Mouse (Mus musculus): ENCODE data around the gene Txnrd2. TPM values are rescaled to one million over a fixed set of nuclear protein-coding genes. Genes with fewer than 3 reads are reported as not detected.

Txnrd2 gene
- polyA plus RNA-seq, 1 experiment from 2014 or later, result 83.7 TPM

GRCm38 (mm10) chr16:18503566-18504342 lies 77.6 kb downstream of the Txnrd2 start:
- WGBS, result 86% methylated on average over 14 of the region's 14 CpGs
- Histone ChIP-seq H3K27me3 (replicated peaks; ENCODE audit: control insufficient read depth, insufficient read depth, low read length) (no peaks in the 10 kb centered on the region), H3K9me3 (ENCODE audit: control insufficient read depth, low read length) (no peaks in the 10 kb centered on the region), H3K4me2 (no peak overlapping the region), H3K4me1 (replicated peaks; ENCODE audit: control insufficient read depth, insufficient read depth, low read length) (peaks cover 8% of the 10 kb centered on the region), H3K9ac (ENCODE audit: low read depth, low read length) (no peak overlapping the region), H3K27ac (ENCODE audit: low read depth, low read length) (no peak overlapping the region), H3K4me3 (ENCODE audit: low read depth, low read length) (no peak overlapping the region), H3K36me3 (ENCODE audit: control insufficient read depth, insufficient read depth, low read length) (peaks cover 12% of the 10 kb centered on the region)
- ATAC-seq (replicated peaks; ENCODE audit: low FRiP score) (no peak), DNase-seq (ENCODE audit: low spot score) (no peak)

GRCm38 (mm10) chr16:18506524-18507199 lies 80.5 kb downstream of the Txnrd2 start:
- H3K9me3 ChIP-seq (ENCODE audit: control insufficient read depth, low read length), result no peaks in the 10 kb centered on the region
- H3K9ac ChIP-seq (ENCODE audit: low read depth, low read length), result no peak overlapping the region
- H3K4me3 ChIP-seq (ENCODE audit: low read depth, low read length), result no peak overlapping the region
- H3K27ac ChIP-seq (ENCODE audit: low read depth, low read length), result no peak overlapping the region
- H3K4me2 ChIP-seq, result no peak overlapping the region
- DNase-seq (ENCODE audit: low spot score), result no peak
- no peak for ATAC-seq (replicated peaks; ENCODE audit: low FRiP score)
- H3K36me3 ChIP-seq (ENCODE audit: control insufficient read depth, insufficient read depth, low read length), result peaks cover 6% of the 10 kb centered on the region; the same call in 1 of the 2 replicates
- H3K4me1 ChIP-seq (replicated peaks; ENCODE audit: control insufficient read depth, insufficient read depth, low read length), result no peaks in the 10 kb centered on the region
- WGBS, result 87% methylated on average over 3 of the region's 3 CpGs
- no peaks in the 10 kb centered on the region for H3K27me3 ChIP-seq (replicated peaks; ENCODE audit: control insufficient read depth, insufficient read depth, low read length)

- ATAC-seq (replicated peaks; ENCODE audit: low FRiP score), result no peak
- 56% methylated on average over 1 of the region's 1 CpGs for WGBS
- DNase-seq (ENCODE audit: low spot score), result no peak
Measured at GRCm38 (mm10) chr16:18507200-18507549, 81.0 kb downstream of the Txnrd2 start.

GRCm38 (mm10) chr16:18511741-18512140 lies 85.6 kb downstream of the Txnrd2 start:
- no peak for ATAC-seq (replicated peaks; ENCODE audit: low FRiP score)
- Histone ChIP-seq H3K27me3 (replicated peaks; ENCODE audit: control insufficient read depth, insufficient read depth, low read length) (no peaks in the 10 kb centered on the region), H3K9ac (ENCODE audit: low read depth, low read length) (no peak overlapping the region), H3K4me3 (ENCODE audit: low read depth, low read length) (no peak overlapping the region), H3K36me3 (ENCODE audit: control insufficient read depth, insufficient read depth, low read length) (no peaks in the 10 kb centered on the region), H3K27ac (ENCODE audit: low read depth, low read length) (no peak overlapping the region), H3K9me3 (ENCODE audit: control insufficient read depth, low read length) (no peaks in the 10 kb centered on the region), H3K4me2 (no peak overlapping the region), H3K4me1 (replicated peaks; ENCODE audit: control insufficient read depth, insufficient read depth, low read length) (no peaks in the 10 kb centered on the region)
- 86% methylated on average over 5 of the region's 5 CpGs for WGBS
- DNase-seq (ENCODE audit: low spot score), result no peak

More at GRCm38 (mm10) chr16:18507200-18507549, 81.0 kb downstream of the Txnrd2 start:
- H3K9ac ChIP-seq (ENCODE audit: low read depth, low read length), result no peak overlapping the region
- H3K4me2 ChIP-seq, result no peak overlapping the region
- peaks cover 1% of the 10 kb centered on the region; the same call in 1 of the 2 replicates for H3K36me3 ChIP-seq (ENCODE audit: control insufficient read depth, insufficient read depth, low read length)
- H3K27me3 ChIP-seq (replicated peaks; ENCODE audit: control insufficient read depth, insufficient read depth, low read length), result no peaks in the 10 kb centered on the region
- no peaks in the 10 kb centered on the region for H3K9me3 ChIP-seq (ENCODE audit: control insufficient read depth, low read length)
- no peak overlapping the region for H3K4me3 ChIP-seq (ENCODE audit: low read depth, low read length)
- H3K4me1 ChIP-seq (replicated peaks; ENCODE audit: control insufficient read depth, insufficient read depth, low read length), result no peaks in the 10 kb centered on the region
- H3K27ac ChIP-seq (ENCODE audit: low read depth, low read length), result no peak overlapping the region

GRCm38 (mm10) chr16:18513508-18513907 lies 87.3 kb downstream of the Txnrd2 start:
- H3K9ac ChIP-seq (ENCODE audit: low read depth, low read length), result no peak overlapping the region
- no peak overlapping the region for H3K4me2 ChIP-seq
- no peak overlapping the region for H3K4me3 ChIP-seq (ENCODE audit: low read depth, low read length)
- H3K4me1 ChIP-seq (replicated peaks; ENCODE audit: control insufficient read depth, insufficient read depth, low read length), result no peaks in the 10 kb centered on the region
- H3K27me3 ChIP-seq (replicated peaks; ENCODE audit: control insufficient read depth, insufficient read depth, low read length), result no peaks in the 10 kb centered on the region
- no peak for ATAC-seq (replicated peaks; ENCODE audit: low FRiP score)
- H3K27ac ChIP-seq (ENCODE audit: low read depth, low read length), result no peak overlapping the region
- no peaks in the 10 kb centered on the region for H3K36me3 ChIP-seq (ENCODE audit: control insufficient read depth, insufficient read depth, low read length)
- no peak for DNase-seq (ENCODE audit: low spot score)
- 70% methylated on average over 6 of the region's 6 CpGs for WGBS
- H3K9me3 ChIP-seq (ENCODE audit: control insufficient read depth, low read length), result no peaks in the 10 kb centered on the region

DNA sequence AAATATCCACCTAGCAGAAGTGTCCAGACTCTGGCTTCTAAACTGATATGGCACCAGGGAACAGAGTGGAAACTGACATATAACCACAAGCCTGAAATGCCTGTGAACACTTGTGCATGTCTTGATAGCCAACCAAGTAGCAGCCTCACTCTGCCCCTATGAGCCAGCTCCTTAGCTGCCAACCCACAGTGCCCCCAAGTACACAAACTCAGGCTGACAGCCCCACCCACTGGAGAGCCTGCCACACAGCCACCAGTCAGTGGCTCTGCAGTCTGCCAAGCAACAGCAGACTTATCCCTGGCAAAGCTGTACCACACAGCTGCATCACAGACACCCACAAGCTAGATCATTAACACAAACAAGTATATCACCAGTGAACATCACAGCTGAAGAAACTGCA lies 91.9 kb downstream of the Txnrd2 start:
- no peak overlapping the region for H3K4me3 ChIP-seq (ENCODE audit: low read depth, low read length)
- H3K4me2 ChIP-seq, result no peak overlapping the region
- DNase-seq (ENCODE audit: low spot score) (no peak), ATAC-seq (replicated peaks; ENCODE audit: low FRiP score) (no peak)
- H3K4me1 ChIP-seq (replicated peaks; ENCODE audit: control insufficient read depth, insufficient read depth, low read length), result no peaks in the 10 kb centered on the region
- H3K27ac ChIP-seq (ENCODE audit: low read depth, low read length), result no peak overlapping the region
- no peaks in the 10 kb centered on the region for H3K27me3 ChIP-seq (replicated peaks; ENCODE audit: control insufficient read depth, insufficient read depth, low read length)
- H3K9me3 ChIP-seq (ENCODE audit: control insufficient read depth, low read length), result no peaks in the 10 kb centered on the region
- no peaks in the 10 kb centered on the region for H3K36me3 ChIP-seq (ENCODE audit: control insufficient read depth, insufficient read depth, low read length)
- no peak overlapping the region for H3K9ac ChIP-seq (ENCODE audit: low read depth, low read length)

GRCm38 (mm10) chr16:18523563-18524245 lies 97.5 kb downstream of the Txnrd2 start:
- 86% methylated on average over 8 of the region's 8 CpGs for WGBS
- no peaks in the 10 kb centered on the region for H3K27me3 ChIP-seq (replicated peaks; ENCODE audit: control insufficient read depth, insufficient read depth, low read length)
- H3K27ac ChIP-seq (ENCODE audit: low read depth, low read length), result no peak overlapping the region

DNA sequence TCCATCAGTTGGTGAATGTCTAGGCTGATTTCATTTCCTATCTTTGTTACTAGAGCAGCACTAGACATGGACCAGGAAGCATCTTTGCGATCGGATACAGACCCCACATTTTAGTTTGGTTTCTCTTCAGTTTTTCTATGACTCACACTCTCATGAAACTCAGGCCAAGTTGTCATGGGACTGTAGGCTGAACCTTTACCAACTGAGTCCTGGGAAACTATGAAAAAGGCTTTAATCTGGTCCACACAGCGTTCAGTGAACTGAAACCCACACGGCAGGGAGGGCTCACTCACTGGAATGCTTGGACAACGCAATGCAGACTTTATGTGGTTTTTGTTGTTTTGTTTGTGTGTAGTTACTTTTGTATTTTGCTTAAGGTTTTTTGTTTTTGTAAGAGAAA lies 102.5 kb downstream of the Txnrd2 start:
- no peak for ATAC-seq (replicated peaks; ENCODE audit: low FRiP score)
- no peaks in the 10 kb centered on the region for H3K27me3 ChIP-seq (replicated peaks; ENCODE audit: control insufficient read depth, insufficient read depth, low read length)
- 90% methylated on average over 5 of the region's 5 CpGs for WGBS
- H3K9me3 ChIP-seq (ENCODE audit: control insufficient read depth, low read length), result no peaks in the 10 kb centered on the region
- H3K4me1 ChIP-seq (replicated peaks; ENCODE audit: control insufficient read depth, insufficient read depth, low read length), result no peaks in the 10 kb centered on the region
- H3K36me3 ChIP-seq (ENCODE audit: control insufficient read depth, insufficient read depth, low read length), result no peaks in the 10 kb centered on the region
- no peak overlapping the region for H3K9ac ChIP-seq (ENCODE audit: low read depth, low read length)
- no peak overlapping the region for H3K4me3 ChIP-seq (ENCODE audit: low read depth, low read length)
- no peak overlapping the region for H3K4me2 ChIP-seq
- H3K27ac ChIP-seq (ENCODE audit: low read depth, low read length), result no peak overlapping the region
- no peak for DNase-seq (ENCODE audit: low spot score)

More at GRCm38 (mm10) chr16:18523563-18524245, 97.5 kb downstream of the Txnrd2 start:
- H3K9ac ChIP-seq (ENCODE audit: low read depth, low read length), result no peak overlapping the region
- no peaks in the 10 kb centered on the region for H3K36me3 ChIP-seq (ENCODE audit: control insufficient read depth, insufficient read depth, low read length)
- DNase-seq (ENCODE audit: low spot score) (no peak), ATAC-seq (replicated peaks; ENCODE audit: low FRiP score) (no peak)
- no peaks in the 10 kb centered on the region for H3K4me1 ChIP-seq (replicated peaks; ENCODE audit: control insufficient read depth, insufficient read depth, low read length)
- no peak overlapping the region for H3K4me3 ChIP-seq (ENCODE audit: low read depth, low read length)
- H3K4me2 ChIP-seq, result no peak overlapping the region
- no peaks in the 10 kb centered on the region for H3K9me3 ChIP-seq (ENCODE audit: control insufficient read depth, low read length)
